Mouse (Mus musculus) adrenal gland, postnatal 4 days (tissue): Measurements from ENCODE around the gene Rpf1. TPM values are rescaled to one million over a fixed set of nuclear protein-coding genes. Genes with fewer than 3 reads are reported as not detected.

ENCODE experiments used
- DNase-seq, 2 experiments: peaks; one replicate each; pipeline ENCODE4 v3.0.0; 2021 to 2022; ENCODE audit warnings: low spot score in 2 of 2, mixed read lengths in 2 of 2
- long read RNA-seq, 2 experiments: library from polyadenylated mRNA; stranded (forward); transcript quantifications; one replicate each; pipeline ENCODE4 v2.0.0; 2021
- total RNA-seq, 2 experiments: library from RNA; stranded (reverse); gene quantifications; 2 replicates each; pipeline ENCODE4 v1.2.3; 2021

The Rpf1 gene
- total RNA-seq, result 10 to 100 TPM; 39.8 to 40.4 TPM
- long read RNA-seq, experiment 1, transcript Rpf1-201 (9 exons, 1,661 nt), result major isoform, 28 of 34 reads
- long read RNA-seq, experiment 1, partial matches to known transcripts, result 3 of 34 reads
- long read RNA-seq, experiment 1, other reads (novel, unspliced or antisense), result 2 of 34 reads
- long read RNA-seq, experiment 2, transcript Rpf1-201 (9 exons, 1,661 nt), result major isoform, 32 of 38 reads
- long read RNA-seq, experiment 2, partial matches to known transcripts, result 0 of 38 reads
- long read RNA-seq, experiment 2, other reads (novel, unspliced or antisense), result 6 of 38 reads

DNA sequence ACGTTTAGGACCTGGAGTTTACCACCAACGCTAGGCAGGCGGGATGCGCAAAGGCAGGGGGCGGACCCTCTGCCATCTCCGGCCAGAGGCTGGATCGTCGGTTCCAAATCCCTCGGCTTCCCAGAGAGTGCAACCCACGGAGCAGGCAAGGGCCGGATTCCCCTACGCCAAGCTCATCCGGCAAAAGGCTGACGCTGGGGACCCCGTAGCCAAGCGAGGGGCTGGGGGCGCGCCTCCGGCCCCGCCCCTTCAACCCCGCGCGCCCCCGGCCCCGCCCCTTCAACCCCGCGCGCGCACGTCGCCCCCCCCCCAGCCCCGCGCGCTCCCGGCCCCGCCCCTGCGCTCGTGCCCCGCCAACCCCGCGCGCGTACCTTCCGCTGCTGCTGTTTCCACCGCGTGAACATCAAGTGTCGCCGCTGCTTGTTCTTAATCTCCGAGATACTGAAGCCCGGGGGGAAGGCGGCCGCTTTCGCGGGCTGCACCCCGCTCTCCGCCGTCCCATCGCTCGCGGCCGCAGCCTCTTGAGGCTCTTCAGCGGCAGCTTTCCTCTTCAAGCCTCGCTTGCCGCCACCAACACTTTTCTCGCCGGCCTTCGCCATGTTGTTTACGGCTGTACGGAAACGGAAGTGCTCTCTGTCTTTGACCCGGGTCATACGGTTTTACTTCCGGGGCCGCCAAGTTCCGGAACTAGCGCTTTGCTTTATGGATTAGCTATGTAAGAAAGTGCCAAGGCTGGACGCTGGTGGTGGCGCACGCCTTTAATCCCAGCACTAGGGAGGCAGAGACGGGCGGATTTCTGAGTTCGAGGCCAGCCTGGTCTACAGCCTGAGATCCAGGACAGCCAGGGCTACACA lies at the start of gene Rpf1:
TSS of gene Rpf1 (minus strand) at position 632 of the 854 bp plus-strand sequence.
- peak; percentile 72 to 77 for DNase-seq

DNA sequence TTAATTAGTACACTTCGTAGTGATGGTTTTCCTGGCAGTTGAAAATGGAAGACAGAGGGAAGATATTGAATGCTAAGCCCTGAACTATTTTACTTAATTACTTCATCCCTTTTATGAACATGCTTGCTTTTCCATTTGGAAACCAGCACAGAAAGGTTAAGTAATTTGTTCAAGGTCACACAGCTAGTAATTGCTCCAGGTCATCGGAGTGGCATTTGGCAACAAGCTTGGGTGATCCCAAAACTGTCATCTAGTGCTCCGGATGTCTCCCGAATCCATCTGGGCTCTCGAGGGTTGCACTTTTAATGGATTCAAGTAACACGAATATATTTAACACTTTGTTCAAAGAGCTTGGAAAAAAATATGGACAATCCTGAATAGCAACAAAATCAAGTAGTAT lies 49.7 kb upstream of the Rpf1 start:
- DNase-seq, result no peak

DNA sequence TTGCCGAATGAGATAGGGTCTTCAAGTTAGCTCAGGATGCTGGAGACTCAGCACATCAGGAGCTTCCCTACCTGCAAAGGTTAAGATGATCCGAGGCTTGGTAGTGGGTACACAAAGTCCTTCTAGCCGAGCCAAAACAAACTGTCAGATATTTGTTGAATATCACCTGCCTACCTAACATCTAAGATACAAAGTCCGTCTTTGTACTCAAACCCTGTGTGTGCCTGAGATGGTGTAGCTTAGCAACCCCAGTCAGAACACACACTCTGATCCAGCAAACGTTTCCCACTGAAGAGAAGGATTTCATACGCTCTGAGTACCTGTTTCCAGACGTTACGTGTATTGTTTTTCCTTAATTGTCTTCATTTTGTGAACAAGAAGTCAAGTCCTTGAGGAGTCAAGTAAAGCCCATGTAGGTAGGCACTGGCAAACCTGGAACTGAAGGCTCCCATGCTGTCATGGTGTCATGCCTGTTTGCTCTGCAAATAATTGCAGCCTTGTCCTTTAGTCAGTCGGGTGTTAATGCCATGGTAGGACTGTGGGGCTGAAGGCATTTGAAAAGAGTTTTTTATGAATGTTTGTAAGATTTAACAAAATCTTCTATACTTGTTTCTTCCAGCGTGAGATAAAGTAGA lies 49.0 kb upstream of the Rpf1 start, which contains the start of gene Uox:
TSS of gene Uox (plus strand) at position 279 of the 635 bp plus-strand sequence.
- no peak for DNase-seq

DNA sequence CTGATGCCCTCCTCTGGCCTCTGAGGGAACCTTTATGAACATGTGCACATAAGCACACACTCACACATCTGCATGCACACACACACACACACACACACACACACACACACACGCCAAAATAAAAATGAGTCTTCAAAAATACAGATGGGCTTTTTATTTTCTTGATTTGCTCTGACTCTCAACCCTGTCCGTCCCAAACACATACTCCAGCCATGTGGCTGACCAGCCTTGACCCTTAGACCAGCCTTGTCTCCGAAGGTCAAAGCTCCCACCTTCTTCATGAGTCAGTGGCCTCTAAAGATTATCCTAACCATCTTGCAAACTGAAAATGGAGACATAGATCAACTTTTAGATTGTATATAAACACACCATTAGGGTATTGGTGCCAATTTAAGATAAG lies 48.4 kb upstream of the Rpf1 start:
- DNase-seq, result no peak

DNA sequence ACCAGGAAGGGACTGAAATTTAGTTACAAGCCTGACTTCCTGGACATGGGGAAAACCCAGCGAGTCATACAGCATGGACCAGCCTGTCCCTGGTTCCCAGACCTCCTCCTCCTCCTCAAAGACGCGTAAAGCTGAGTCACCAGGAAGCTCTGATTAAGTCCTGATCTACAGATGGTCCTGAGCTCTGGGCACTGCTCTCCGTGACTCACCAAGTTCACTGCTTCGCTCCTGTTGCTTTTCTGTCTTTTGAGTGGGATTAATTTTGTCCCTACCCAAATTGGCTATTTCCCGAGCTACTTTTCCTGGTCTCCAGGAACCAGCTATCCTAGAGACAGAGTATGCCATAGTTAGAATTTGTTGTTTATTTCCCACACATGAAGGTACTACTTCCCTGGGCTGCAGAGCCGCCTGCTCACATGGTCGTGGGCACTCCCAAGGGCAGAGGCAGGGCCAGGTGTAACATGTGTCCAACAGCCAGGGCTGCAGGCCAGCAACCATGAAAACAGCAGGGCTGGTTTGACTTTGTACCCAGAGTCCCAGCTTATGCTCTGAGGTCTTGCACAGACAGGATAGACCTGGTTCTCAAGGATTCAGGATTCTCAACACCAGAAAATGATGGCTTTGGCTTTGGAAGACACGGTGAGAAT lies 46.8 kb upstream of the Rpf1 start:
- DNase-seq, result no peak

DNA sequence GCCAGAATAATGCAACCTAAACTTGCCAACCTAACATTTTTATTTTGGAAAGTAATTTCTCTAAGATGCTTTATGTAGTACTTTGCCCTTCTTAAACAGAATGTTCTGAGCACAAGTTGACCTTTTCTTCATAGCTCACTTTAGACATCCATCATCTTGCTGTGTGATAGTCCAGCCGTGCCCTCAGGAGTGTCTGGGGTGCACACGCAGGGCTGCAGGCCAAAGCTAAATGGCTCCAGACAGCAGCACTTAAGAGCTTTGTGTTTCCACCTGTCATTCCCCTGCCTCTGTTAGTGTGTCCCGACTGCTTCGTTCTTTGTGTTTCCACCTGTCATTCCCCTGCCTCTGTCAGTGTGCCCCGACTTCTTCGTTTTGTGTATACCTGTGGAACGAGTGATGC lies 46.1 kb upstream of the Rpf1 start:
- no peak for DNase-seq

DNA sequence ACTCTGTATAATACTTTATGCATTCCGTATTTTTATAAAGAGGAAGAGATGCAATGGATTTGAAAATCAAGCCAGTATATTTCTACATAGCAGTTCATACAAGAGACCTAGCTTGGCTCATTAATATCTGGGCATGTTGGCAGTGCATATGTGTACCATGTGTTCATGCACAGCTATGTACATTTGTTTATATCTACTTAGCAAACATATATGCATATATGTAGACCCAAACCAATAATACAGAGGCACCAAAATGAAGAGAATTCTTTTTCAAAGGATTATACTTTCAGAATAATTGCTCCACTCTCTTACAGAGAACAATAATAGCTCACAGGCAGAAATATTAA lies 43.8 kb upstream of the Rpf1 start:
- no peak for DNase-seq

DNA sequence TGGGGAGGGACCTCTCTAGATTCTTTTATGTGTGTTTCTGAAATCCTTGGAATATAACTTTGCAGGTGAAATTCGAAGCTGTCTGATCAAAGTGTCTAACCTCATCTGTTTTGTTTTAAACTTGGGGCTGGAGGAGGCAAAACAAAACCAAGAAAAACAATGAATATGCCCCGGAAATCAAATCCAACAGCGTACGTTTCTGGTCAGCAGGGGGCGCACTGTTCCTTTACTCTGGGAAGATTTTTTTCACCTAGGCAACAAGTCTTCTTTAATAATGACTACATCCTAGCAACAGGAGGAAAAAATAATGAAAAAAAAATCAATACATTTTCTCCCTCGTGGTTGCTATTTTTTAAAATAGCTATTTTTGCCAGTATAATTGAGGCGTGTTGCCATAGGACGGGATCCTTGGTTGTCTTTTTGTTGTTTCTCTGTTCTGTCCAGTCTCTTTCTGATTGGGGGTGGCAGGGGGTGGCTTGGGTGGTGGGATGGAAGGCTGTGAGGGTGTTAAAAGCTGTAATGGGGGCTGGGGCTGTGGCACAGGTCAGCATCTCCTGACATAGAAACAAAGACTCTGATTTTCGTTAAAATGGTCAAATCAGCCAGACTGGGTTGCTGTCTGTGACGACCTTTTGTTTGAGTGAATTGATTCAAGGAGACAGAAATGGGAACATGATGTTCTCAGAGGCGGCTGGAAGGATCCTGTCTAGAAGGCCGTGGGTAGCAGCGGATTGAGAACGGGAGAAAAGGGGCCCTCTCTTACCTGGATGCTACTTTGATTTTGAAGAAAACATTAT lies 43.2 kb upstream of the Rpf1 start:
- DNase-seq, result peak; percentile 48 to 54

DNA sequence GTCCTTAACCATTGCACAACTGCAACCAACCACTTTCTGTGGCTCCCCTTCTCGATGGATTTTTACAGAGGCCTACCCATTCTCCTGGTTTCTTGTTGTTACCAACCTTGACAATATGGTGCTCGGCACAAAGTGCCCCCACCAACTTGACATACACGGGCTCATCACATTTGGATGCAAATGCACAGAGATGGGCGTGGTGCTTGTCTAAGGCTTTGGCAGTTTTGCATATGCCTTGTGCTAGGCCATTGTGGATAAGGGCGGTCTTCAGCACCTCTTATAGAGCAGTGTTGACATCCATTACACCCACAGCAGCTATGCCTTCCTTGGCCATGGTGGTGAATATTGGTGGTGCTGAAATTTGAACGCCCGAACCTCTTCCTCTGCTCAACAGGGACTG lies 41.7 kb upstream of the Rpf1 start:
- DNase-seq, result no peak

DNA sequence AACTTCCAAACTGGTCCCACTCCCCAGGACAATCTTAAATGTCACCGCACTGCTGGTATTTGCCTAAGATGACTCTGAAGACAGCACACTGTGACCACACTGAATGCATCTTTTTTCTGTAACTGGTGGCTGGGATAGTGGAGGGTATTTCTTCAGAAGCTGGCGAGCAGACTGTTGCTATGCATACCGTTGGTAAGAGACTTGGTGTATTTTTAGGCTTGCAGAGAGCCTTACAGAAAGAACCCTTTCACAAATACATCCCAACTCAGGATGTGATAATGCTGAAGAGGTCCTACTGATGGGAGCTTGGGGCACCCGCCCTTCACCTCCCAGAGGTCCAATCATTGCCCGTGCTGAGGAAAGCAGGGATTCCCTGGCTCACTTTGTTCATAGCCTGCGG lies 36.3 kb upstream of the Rpf1 start:
- DNase-seq, result no peak

DNA sequence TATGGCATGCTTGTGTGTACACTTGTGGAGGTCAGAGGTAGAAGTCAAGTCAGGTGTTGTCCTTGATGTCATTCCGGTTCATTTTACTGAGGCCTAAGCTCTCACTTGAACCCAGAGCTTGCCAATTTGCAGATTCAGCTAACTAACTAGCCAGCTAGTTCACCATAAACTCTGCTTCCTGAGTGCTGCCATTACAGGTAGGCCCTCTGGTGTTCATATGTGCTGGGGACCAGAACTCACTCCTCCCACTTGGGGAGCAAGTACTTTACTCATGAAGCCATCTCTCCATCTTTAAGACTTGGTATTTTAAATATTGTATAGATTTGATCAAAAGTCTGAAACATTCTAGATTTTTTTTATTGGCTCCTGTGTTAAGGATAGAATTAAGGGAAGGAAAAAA lies 35.3 kb upstream of the Rpf1 start:
- no peak for DNase-seq

DNA sequence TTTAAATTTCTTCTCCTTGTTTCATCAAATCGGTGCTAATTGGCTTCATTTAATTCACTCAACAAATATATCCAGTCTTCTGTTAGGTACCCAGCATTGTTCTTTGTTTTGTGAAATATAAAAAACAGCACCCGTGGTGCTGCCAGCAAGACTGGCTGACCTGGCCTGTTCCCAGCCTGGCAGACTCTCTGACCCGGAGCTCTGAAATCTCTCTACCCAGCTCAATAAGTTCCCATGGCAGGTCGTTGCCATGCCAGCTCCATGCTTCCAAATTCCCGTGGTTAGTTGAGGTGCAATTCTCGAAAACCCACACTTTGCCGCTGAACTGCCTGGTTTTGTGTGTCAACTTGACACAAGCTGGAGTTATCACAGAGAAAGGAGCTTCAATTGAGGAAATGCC lies 33.6 kb upstream of the Rpf1 start:
- DNase-seq, result no peak

DNA sequence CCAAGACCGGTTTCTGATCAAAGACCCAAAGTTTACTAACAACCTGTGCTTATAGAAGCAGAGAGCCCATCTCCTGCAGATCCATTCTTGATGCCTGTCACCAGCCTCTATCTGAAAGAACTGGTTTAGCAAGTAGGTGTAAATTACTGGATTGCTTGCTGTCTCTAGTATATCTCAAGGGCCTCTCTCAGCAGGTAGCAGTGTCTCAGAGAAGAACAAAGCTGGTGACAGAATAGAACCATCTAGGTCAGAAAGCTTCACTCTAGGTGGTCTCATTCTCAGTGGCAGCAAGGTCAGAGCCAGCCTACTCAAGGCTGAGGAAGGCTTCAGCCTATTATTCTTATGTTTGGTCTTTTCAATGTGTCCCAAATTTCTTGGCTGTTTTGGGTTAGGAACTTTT lies 22.4 kb upstream of the Rpf1 start:
- DNase-seq, result no peak

DNA sequence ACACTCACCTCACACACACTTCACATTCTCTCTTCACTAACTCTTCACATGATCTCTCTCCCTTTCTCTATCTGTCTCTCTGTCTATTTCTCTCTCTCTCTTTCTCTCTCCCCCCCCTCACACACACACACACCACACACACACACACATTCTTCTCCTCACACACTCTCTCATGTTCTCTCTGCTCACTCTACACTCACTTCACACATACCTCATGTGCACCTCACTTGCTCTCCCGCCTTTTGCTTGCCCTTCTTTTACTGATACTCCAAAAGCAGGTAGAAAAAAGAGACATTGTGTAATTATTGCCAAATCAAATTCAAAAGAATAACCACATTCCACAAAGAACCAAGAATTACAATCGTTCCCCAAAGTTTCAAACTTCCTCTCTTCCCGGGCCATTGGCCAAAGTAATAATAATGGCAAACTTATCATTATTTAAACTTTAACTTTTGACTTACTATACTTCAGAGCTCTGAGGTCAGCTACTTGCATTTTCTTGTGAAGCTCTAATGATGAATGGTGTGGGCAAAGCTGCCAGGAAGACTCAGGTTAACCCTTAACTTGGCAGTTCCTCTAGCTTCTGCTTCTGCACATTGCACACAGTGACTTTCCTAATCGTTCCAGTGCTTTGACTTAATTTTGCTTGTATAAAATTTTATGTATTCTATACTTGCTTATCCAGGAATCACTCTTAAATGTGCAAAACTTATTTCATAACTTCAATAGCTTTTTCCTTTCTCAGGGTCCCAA lies 19.5 kb upstream of the Rpf1 start:
- no peak for DNase-seq

DNA sequence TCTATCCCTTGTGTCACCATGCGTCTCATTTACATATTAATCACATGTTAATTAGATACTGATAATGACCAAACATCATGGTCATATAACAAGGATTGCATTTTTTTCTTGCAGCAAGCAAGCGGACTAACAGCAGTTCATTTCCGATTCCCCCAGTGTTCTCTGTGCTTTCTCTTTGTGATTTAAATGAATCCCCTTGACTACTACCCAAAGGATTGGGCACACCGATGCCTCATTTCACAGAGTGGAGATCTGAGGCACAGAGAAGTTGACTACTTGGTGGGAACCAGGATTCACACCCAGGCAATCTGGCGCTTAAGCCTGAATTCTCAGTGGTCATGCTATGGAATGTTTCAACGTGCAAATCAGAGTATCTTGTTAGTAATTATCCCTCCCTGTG lies 13.8 kb upstream of the Rpf1 start:
- no peak for DNase-seq

DNA sequence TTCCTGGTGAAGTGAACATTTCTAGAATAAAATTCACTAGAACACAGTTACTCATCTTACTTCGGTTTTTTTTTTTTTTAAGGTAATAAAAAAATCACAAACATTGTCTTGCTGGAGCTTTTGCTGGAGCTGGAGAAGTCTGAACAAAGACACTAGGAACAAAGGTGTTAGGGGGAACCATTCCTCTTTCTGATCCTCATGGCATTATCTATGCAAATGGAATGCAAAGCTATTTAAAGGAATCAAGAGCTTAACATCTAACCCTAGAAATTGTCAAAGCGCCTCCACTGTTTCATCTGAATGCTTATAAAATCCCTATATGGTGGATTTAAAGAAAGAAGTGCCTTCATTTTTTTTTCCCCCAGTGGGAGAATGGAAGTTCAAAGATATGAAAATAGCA lies 7.1 kb upstream of the Rpf1 start:
- no peak for DNase-seq

DNA sequence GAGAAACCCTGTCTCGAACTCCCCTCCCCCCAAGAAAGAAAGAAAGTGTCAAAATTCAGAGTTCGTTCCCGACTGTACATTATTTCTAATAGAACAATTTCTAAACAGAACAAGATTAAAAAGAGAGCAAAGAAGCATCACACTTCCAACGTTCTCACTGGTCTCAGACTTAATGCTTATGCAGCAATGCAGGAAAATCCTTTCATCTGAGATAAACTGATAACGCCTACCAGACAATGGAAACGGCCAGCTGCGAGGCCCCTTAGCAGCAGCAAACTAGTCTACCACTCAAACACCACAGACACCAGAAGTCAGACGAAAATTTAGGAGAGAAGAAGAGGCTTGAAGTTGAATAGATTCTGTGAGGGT lies 407 bp upstream of the Rpf1 start:
- no peak for DNase-seq

DNA sequence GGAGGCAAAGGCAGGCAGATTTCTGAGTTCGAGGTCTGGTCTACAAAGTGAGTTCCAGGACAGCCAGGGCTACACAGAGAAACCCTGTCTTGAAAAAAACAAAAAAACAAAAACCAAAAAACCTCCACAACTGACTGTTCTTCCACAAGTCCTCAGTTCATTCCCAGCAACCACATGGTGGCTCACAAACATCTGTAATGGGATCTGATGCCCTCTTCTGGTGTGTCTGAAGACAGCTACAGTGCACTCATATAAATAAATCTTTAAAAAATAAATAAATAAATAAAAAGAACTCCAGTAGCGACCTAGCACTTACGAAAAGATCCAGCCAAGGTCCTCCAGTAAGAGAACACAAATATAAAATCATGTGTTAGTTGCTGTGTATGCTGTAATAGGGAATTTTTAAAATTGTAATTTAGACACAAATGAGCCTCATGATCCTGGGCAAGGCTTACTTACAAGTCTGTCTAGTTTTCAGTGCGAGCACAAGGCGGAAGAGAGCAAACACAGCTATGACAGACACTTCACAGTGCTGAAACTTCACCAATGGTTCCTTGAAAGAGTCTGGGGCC lies 917 bp downstream of the Rpf1 start:
- no peak for DNase-seq

DNA sequence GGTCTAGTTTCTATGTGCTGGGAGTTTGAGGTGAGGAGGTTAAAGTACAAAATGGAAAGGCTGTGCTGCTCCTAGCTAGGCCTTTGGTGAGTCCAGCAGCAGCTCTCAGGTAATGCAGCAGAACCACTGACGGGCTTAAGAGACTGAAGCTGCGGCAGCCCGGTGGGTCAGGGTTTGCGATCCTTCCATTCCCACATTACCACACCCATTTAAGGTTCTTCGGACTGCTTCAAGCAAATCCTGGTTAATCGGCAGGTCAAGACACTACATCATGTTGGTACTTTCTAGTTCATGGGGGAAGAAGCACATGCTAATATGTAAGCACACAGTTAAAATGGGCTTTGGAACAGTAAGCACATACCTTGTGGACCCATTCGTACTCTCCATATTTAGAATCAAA lies 14.5 kb downstream of the Rpf1 start:
- no peak for DNase-seq

DNA sequence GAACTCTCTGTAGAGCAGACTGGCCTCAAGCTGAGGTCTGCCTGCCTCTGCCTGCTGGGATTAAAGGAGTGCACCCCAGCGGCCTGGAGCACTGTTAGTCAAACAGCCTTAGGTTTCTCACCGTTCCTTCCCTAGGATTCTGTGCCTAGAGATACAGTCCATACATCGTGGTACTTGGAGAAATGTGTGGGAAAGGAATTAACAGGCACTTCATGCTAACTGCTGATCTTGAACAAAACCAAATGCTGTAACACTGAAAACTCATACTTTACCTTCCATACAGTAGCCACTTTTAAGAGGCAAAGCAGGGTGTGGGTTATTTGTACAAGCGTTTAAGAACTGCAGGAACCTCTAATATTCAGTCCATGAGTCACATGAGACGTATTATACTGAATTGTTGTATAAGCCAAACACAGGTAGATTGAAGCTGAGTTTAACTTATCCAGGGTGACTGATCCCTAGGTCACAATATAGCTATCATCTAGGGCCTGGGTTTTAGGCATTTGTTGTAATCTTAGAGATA lies 19.6 kb downstream of the Rpf1 start:
- DNase-seq, result no peak
